Mouse (Mus musculus): ENCODE measurements around the gene Sinhcaf.
"Not testable (repeated sequence)": the region's sequence is repeated elsewhere in the genome, so short reads cannot be mapped to it uniquely, and the experiment has no call there.

Gene Sinhcaf

GRCm38 (mm10) chr6:148946409-148946742 lies at the start of gene Sinhcaf:
TSS of gene Sinhcaf (minus strand) at chr6:148946467.
- peak; percentile 66 for DNase-seq (ENCODE audit: extremely low read depth, low read depth, low spot score)

- no peak for DNase-seq (ENCODE audit: extremely low read depth, low read depth, low spot score)
Observed at GRCm38 (mm10) chr6:148994327-148994999, 48.2 kb upstream of the Sinhcaf start.

- DNase-seq (ENCODE audit: extremely low read depth, low read depth, low spot score): no peak
Observed at GRCm38 (mm10) chr6:148993117-148994077, 47.1 kb upstream of the Sinhcaf start.

- no peak for DNase-seq (ENCODE audit: extremely low read depth, low read depth, low spot score)
Observed at GRCm38 (mm10) chr6:148992373-148993116, 46.3 kb upstream of the Sinhcaf start.

- DNase-seq (ENCODE audit: extremely low read depth, low read depth, low spot score): no peak
Observed at GRCm38 (mm10) chr6:148991660-148992372, 45.5 kb upstream of the Sinhcaf start.

- DNase-seq (ENCODE audit: extremely low read depth, low read depth, low spot score): not testable (repeated sequence)
Observed at GRCm38 (mm10) chr6:148989792-148990491, 43.7 kb upstream of the Sinhcaf start.

- no peak for DNase-seq (ENCODE audit: extremely low read depth, low read depth, low spot score)
Observed at GRCm38 (mm10) chr6:148986003-148986402, 39.7 kb upstream of the Sinhcaf start.

GRCm38 (mm10) chr6:148980495-148980894 lies 34.2 kb upstream of the Sinhcaf start:
- peak; percentile 26 for DNase-seq (ENCODE audit: extremely low read depth, low read depth, low spot score)

GRCm38 (mm10) chr6:148975096-148975495 lies 28.8 kb upstream of the Sinhcaf start:
- no peak for DNase-seq (ENCODE audit: extremely low read depth, low read depth, low spot score)

- DNase-seq (ENCODE audit: extremely low read depth, low read depth, low spot score): no peak
Observed at GRCm38 (mm10) chr6:148972891-148973290, 26.6 kb upstream of the Sinhcaf start.

GRCm38 (mm10) chr6:148972059-148972848 lies 26.0 kb upstream of the Sinhcaf start:
- DNase-seq (ENCODE audit: extremely low read depth, low read depth, low spot score): no peak

GRCm38 (mm10) chr6:148971385-148971940 lies 25.2 kb upstream of the Sinhcaf start:
- DNase-seq (ENCODE audit: extremely low read depth, low read depth, low spot score): no peak

GRCm38 (mm10) chr6:148961285-148961684 lies 15.0 kb upstream of the Sinhcaf start:
- DNase-seq (ENCODE audit: extremely low read depth, low read depth, low spot score): no peak

GRCm38 (mm10) chr6:148959540-148960238 lies 13.4 kb upstream of the Sinhcaf start:
- DNase-seq (ENCODE audit: extremely low read depth, low read depth, low spot score): peak; percentile 64

GRCm38 (mm10) chr6:148958712-148959111 lies 12.4 kb upstream of the Sinhcaf start:
- no peak for DNase-seq (ENCODE audit: extremely low read depth, low read depth, low spot score)

- no peak for DNase-seq (ENCODE audit: extremely low read depth, low read depth, low spot score)
Observed at GRCm38 (mm10) chr6:148957046-148957445, 10.8 kb upstream of the Sinhcaf start.

- no peak for DNase-seq (ENCODE audit: extremely low read depth, low read depth, low spot score)
Observed at GRCm38 (mm10) chr6:148955641-148956420, 9.6 kb upstream of the Sinhcaf start.
